Mouse (Mus musculus): Measurements from ENCODE around the gene Slc37a1.

DNA sequence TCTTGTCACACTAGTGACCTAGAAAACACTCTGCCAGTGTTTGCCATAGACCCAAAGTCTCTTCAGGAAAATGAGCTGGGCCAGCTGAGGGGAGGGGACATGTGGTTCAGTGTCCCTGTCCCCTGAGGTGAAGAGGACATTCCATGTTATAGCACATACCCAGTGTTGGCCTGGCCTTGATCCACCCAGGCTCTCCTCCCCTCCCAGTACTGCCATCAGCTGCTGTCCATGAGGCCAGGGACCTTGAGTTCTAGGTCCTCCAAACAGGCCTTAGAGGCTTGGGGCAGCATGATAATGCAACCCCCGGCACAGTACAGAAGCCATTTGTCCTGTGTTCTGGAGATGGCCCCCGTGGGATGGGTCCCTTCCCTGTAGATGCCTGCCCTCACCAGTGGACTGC is 53.2 kb downstream of the Slc37a1 start:
- no peak for TF ChIP-seq TBP (IDR thresholded peaks at IDR 0.05; ENCODE audit: low read depth, low read length)
- no peak for TF ChIP-seq GATA1 (IDR thresholded peaks at IDR 0.05; ENCODE audit: low read depth, low read length)
- no peak for TF ChIP-seq BHLHE40 (IDR thresholded peaks at IDR 0.05; ENCODE audit: borderline replicate concordance, low read depth, low read length)
- TF ChIP-seq CHD2 (IDR thresholded peaks at IDR 0.05; ENCODE audit: low read length) = no peak
- no peak for TF ChIP-seq USF1 (IDR thresholded peaks at IDR 0.05; ENCODE audit: low read depth, low read length)
- no peak for TF ChIP-seq CTCF (IDR thresholded peaks at IDR 0.05 in 2 of 3, conservative IDR thresholded peaks at IDR 0.05 in 1 of 3; ENCODE audit: control insufficient read depth in 1 of 3, insufficient read depth in 1 of 3, low read depth in 2 of 3, low read length in 3 of 3, poor library complexity in 1 of 3, severe bottlenecking in 1 of 3)
- TF ChIP-seq ZC3H11A (IDR thresholded peaks at IDR 0.05; ENCODE audit: low read depth, low read length) = no peak

All from MEL (cell line).